Mouse (Mus musculus): Measurements from ENCODE around the gene Tapt1.

Tapt1 gene

DNA sequence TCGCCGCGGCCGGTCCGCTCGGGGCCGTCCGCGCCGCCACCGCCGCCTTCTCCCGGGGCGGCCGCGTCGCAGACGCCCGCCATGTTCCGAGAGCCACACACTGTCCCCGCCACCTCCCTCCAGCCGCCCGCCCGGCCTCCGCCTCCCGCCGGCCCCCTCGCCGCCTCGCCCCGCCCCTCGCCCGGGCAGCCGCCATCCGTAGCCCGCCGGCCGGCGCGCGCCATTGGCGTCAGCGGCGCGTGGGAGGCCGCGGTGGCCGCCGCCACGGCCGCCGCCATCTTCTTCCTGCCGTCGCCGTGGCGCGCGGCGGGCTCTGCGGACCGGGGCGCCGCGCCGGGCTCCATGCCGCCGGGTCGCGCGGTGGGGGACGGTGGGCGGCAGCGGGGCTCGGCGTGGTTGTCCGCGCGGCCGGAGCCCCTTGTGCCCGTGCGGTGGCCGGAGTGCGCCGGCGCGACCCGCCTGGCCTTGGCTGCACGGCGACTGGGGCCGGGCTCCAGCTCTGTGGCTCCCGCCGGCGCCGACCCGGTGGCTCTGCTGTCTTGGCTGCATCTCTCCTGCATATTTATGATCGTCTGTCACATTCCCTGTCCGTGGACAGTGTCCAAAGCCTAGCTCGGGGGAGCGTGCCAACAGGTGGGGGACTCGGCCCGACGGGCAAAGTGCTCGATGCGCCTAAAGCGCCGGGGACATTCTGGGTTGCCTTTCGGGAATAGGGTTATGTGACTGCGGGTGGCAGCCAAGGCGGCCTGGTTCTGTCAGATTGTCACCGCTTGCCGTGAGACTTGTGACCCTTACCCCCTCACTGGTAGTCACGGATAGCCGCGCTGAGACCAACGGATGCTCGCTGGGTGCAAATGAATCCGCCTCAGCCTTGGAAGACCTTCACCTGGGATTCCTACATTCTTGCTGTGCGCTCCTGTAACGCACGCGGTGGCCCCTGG, at the start of gene Tapt1:
TSS of gene Tapt1 (minus strand) at position 106 of the 941 bp plus-strand sequence.
- peak; percentile 81 for DNase-seq (ENCODE audit: low spot score)

- no peak for DNase-seq (ENCODE audit: low spot score)
Measured at GRCm38 (mm10) chr5:44271564-44271963, 45.1 kb upstream of the Tapt1 start.

DNA sequence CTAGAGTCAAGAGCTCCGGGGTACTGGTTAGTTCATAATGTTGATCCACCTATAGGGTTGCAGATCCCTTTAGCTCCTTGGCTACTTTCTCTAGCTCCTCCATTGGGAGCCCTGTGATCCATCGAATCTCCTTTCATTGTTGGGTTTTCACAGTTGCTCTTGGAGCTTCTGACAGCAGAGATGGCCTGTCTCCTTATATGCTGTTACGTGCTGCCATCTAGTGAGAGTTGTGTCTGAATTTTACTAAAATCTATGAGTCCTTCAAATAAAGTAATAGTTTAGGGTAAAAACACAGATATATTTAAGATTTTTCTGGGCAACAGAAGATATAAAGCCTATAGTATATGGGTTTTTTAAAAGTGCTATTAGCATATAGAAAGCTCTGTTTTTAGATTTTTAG, 42.1 kb upstream of the Tapt1 start:
- peak; percentile 46 for DNase-seq (ENCODE audit: low spot score)

DNA sequence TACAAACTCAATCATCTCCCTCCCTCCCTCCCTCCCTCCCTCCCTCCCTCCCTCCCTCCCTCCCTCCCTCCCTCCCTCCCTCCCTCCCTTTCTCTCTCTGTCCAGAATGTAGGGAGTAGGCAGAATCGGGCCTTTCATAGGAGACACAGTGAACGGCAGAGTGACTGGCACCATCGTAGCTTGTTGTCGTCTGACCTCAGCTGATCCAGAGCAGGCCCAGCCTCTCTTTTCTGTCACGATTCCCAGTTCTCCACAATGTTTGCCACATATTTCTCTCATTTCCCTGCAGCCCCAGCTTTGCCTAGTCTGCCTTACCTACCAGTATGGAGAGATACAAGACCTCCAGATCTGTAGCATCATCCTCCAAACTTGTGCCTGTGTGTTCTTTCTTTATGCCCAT, 35.3 kb upstream of the Tapt1 start:
- DNase-seq (ENCODE audit: low spot score): no peak

GRCm38 (mm10) chr5:44261172-44261571, 34.7 kb upstream of the Tapt1 start:
- no peak for DNase-seq (ENCODE audit: low spot score)

- no peak for DNase-seq (ENCODE audit: low spot score)
Measured at GRCm38 (mm10) chr5:44259678-44260077, 33.3 kb upstream of the Tapt1 start.

DNA sequence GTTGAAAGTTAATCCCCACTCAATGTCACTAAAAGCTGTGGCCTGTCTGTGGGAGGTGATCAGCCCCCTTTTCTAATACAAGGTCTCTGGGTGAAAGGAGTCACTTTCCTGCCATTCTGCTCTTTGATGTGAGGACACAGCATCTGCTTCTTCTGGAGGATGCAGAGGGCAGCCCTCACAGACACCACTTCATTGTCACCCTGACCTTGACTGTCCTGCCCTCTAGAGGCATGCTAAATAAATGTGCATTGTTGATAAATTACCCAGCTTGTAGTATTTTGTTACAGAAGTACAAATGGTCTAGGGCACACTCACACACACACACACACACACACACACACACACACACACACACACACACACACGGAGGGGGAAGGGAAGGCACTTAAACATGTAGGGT, 31.7 kb upstream of the Tapt1 start:
- DNase-seq (ENCODE audit: low spot score): no peak

- DNase-seq (ENCODE audit: low spot score): no peak
Measured at GRCm38 (mm10) chr5:44257401-44257800, 31.0 kb upstream of the Tapt1 start.

DNA sequence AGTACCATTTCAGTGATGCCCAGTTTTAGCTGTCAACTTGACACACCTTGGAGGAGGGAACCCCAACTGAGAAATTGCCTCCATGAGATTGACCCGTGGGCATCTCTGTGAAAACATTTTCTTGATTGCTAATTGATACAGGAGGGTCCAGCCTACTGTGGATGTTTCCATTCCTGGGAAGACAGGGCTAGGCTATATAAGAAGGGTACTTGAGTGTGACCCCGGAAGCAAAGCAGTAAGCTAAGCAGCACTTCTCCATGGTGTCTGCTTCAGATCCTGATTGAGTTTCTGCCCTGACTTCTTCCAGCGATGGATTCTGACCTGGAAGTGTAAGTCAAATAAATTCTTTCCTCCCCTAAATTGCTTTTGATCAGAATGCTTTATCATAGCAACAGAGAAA, 30.1 kb upstream of the Tapt1 start:
- DNase-seq (ENCODE audit: low spot score): no peak

DNA sequence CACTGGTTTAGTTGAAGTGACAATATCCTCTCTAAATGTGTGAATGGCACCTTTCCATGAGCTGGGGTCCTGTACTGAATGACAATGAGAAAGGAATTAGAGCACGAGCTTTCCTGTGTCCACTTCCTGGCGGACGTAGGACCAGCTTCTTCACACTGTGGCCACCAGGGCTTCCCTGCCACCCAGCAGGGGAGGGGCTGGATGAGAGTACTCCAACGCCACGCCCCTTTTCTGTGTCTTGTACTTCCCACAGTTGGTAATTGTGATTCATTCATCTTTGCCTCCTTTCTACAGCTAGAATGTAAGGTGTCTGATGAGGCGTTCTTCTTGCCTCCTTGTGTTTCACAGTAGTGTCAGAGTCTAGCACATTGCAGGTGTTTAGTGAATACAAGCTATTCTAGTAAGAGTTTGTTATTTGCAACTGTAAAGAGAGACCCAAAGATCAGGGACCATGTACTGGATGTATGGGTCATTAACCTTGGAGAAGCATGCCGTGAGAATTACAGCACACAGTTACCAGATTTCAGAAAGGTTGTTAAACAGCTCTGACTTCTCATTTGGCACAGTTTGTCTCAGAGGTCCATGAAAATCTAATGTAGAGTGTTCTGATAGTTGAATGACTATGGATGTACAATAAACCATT, 29.5 kb upstream of the Tapt1 start:
- DNase-seq (ENCODE audit: low spot score): no peak

DNA sequence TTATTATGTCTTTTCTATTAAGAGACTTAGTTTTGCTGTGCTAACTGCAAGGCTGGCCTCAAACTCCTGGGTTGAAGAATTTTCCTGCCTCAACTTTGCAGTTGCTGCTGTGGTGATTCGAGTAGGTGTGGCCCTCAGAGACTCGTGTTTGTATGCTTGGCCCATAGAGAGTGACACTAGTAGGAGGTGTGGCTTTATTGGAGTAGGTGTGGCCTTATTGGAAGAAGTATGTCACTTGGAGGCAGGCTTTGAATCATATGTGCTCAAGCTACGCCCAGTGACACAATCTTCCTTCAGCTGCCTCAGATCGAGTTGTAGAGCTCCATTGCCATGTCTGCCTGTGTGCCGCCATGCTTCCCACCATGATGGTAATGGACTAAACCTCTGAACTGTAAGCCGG, 27.0 kb upstream of the Tapt1 start:
- no peak for DNase-seq (ENCODE audit: low spot score)

GRCm38 (mm10) chr5:44252395-44252794, 26.0 kb upstream of the Tapt1 start:
- DNase-seq (ENCODE audit: low spot score): no peak

- DNase-seq (ENCODE audit: low spot score): no peak
Measured at GRCm38 (mm10) chr5:44250211-44250955, 24.0 kb upstream of the Tapt1 start.

DNA sequence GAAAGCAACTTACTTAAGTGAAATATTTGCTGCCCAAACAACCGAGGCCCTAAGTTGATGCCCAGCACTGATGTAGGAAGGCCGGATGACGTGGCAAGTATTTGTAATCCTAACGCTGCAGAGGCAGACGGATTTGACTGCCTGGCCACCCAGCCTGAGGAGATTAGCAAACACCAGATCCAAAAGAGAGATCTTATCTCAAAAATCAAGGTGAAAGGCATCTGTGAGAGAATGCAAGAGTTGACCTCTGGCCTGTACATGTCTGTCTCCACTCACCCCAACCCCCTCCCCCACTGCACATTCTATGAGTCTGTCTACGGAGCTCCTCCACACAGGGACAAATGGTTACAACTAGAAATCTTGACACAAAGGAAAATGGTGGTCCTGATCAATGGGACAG, 22.9 kb upstream of the Tapt1 start:
- DNase-seq (ENCODE audit: low spot score): no peak

- no peak for DNase-seq (ENCODE audit: low spot score)
Measured at GRCm38 (mm10) chr5:44246493-44247217, 20.2 kb upstream of the Tapt1 start.

GRCm38 (mm10) chr5:44244894-44245423, 18.5 kb upstream of the Tapt1 start:
- no peak for DNase-seq (ENCODE audit: low spot score)

- no peak for DNase-seq (ENCODE audit: low spot score)
Measured at GRCm38 (mm10) chr5:44242828-44243227, 16.4 kb upstream of the Tapt1 start.

DNA sequence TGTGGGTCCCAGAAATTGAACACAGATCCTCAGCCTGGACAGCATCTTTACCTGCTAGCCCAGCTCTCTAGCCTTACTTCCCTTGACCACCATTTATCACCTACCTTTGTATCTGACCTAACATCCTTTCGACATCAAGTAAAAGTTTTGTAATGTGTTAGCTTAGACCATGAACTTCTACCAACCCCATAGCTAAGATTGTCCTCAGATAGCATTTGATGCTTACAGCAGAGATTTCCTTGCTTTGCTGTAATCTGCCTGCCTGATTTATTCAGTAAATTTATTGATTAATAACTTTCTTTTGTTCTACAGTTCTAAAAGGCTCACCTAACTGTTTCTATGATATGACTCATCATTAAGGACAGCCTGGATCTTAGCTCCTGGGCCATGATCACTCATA, 15.3 kb upstream of the Tapt1 start:
- no peak for DNase-seq (ENCODE audit: low spot score)

- no peak for DNase-seq (ENCODE audit: low spot score)
Measured at GRCm38 (mm10) chr5:44239187-44240136, 13.0 kb upstream of the Tapt1 start.

DNA sequence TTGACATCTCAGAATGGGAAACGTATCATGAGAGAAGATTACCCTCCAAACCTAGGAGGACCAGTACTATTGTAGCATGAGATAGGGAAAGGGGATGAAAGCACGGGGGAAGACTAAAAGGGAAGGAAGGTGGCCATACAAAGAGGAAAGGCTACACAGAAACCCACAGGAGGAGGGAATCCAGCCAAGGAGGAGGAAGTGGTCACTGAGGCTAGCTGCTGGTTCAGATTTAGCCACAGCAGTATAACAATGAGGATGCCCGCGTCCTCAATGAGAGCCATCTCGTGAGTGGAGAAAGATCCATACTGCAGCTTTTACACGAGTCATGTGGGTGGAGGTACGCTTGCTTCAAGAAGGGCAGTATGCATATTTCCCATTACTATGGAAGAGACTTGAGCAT, 11.8 kb upstream of the Tapt1 start:
- DNase-seq (ENCODE audit: low spot score): no peak

DNA sequence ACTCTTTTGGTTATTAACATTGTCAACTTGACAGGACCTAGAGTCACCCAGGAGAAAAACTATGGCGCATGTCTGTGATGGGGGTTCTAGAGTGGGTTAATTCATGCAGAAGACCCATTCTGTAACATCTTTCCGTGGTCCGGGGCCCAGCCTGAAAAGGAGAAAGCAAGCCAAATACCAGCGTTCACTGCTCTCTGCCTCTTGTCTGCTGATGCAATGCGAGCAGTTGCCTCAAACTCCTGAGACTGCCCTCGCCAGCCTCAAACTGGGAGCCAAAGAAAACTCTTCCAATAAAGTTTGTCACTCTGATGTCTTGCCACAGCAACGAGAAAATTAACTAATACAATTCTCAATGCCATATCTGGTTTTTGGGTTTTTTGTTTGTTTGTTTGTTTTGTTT, 8.2 kb upstream of the Tapt1 start:
- no peak for DNase-seq (ENCODE audit: low spot score)
